Mouse (Mus musculus) stomach, embryonic 14.5 days (tissue): ENCODE data around the gene Scamp1. TPM values are rescaled to one million over a fixed set of nuclear protein-coding genes. Genes with fewer than 3 reads are reported as not detected.

Source experiments
- ATAC-seq: fragments of 200-750 bp; cut with Nextera tagmentation; 2 replicates; pipeline ENCODE4 v1.8.0; 2017; ENCODE audit warnings: low read depth, moderate TSS enrichment; ENCODE audit not compliant: insufficient number of reproducible peaks, insufficient read depth, low FRiP score
- H3K27ac ChIP-seq: fragments of 300-500 bp; sonication (generic); 2 replicates; pipeline ENCODE4 v1.5.1; 2014; ENCODE audit warnings: mild to moderate bottlenecking, low read length, moderate library complexity, mixed read lengths
- H3K27me3 ChIP-seq: fragments of 300-500 bp; sonication (generic); 2 replicates; pipeline ENCODE4 v1.6.1; 2014; ENCODE audit warnings: low read length, control low read depth, mixed read lengths; ENCODE audit not compliant: control insufficient read depth, insufficient read depth
- H3K36me3 ChIP-seq: fragments of 300-500 bp; sonication (generic); 2 replicates; pipeline ENCODE4 v1.6.1; 2014; ENCODE audit warnings: mild to moderate bottlenecking, control low read depth, low read length, moderate library complexity, mixed read lengths; ENCODE audit not compliant: control insufficient read depth, insufficient read depth
- H3K4me1 ChIP-seq: fragments of 300-500 bp; sonication (generic); 2 replicates; pipeline ENCODE4 v1.6.1; 2014; ENCODE audit warnings: low read length, control low read depth, mixed read lengths; ENCODE audit not compliant: control insufficient read depth, insufficient read depth
- H3K4me2 ChIP-seq: fragments of 300-500 bp; sonication (generic); replicated peaks from 2 replicates; pipeline ENCODE4 v1.6.1; 2014; ENCODE audit warnings: low read depth, low read length, control low read depth
- H3K4me3 ChIP-seq: fragments of 300-500 bp; sonication (generic); 2 replicates; pipeline ENCODE4 v1.5.1; 2014; ENCODE audit warnings: low read depth, low read length, control low read depth
- H3K9ac ChIP-seq: fragments of 300-500 bp; sonication (generic); replicated peaks from 2 replicates; pipeline ENCODE4 v1.6.1; 2014; ENCODE audit warnings: low read depth, mild to moderate bottlenecking, control low read depth, low read length, moderate library complexity, mixed read lengths
- H3K9me3 ChIP-seq: fragments of 300-500 bp; sonication (generic); 2 replicates; pipeline ENCODE4 v1.6.1; 2016; ENCODE audit warnings: low read depth, low read length, control low read depth; ENCODE audit not compliant: control insufficient read depth
- WGBS: fragments of 180-500 bp; shearing (Covaris S2); extraction: QIAGEN DNeasy Blood & Tissue Kit; methylation state at CpG from one replicate; pipeline ENCODE4 v1.1.7; 2014; 5-methylcytosine and 5-hydroxymethylcytosine counted together
- polyA plus RNA-seq: library from polyadenylated mRNA; unstranded; fragments of >200 nt; fragmentation: Nextera tagmentation; extraction: Ambion mirVana; gene quantifications from 2 replicates; pipeline ENCODE4 v1.2.1, GENCODE M21; 2014

Gene Scamp1
- polyA plus RNA-seq, 1 experiment from 2014 or later = 36.5 TPM

GRCm38 (mm10) chr13:94308279-94308678, 22.6 kb upstream of the Scamp1 start:
- whole genome bisulfite sequencing = 55% methylated on average over 2 of the region's 2 CpGs
- no peak overlapping the region for H3K4me2 ChIP-seq

GRCm38 (mm10) chr13:94307531-94307930, 21.9 kb upstream of the Scamp1 start:
- H3K4me3 ChIP-seq = no peak overlapping the region
- 0 out of 2 replicates have a peak overlapping the region, but pooled peaks have one; percentile 13 for H3K4me2 ChIP-seq
- H3K27me3 ChIP-seq = no peaks in the 10 kb centered on the region
- no peak overlapping the region for H3K9ac ChIP-seq
- no peak overlapping the region for H3K27ac ChIP-seq
- H3K9me3 ChIP-seq = no peaks in the 10 kb centered on the region
- WGBS = 85% methylated on average over 7 of the region's 7 CpGs
- no peak for ATAC-seq
- H3K4me1 ChIP-seq = 0 out of 2 replicates have a peak, but pooled peaks cover 6% of the 10 kb centered on the region
- H3K36me3 ChIP-seq = no peaks in the 10 kb centered on the region

More at GRCm38 (mm10) chr13:94308279-94308678, 22.6 kb upstream of the Scamp1 start:
- Histone ChIP-seq H3K9me3 (no peaks in the 10 kb centered on the region), H3K27ac (no peak overlapping the region), H3K9ac (no peak overlapping the region), H3K36me3 (no peaks in the 10 kb centered on the region), H3K27me3 (no peaks in the 10 kb centered on the region), H3K4me3 (no peak overlapping the region), H3K4me1 (0 out of 2 replicates have a peak, but pooled peaks cover 6% of the 10 kb centered on the region)
- ATAC-seq = no peak

GRCm38 (mm10) chr13:94306968-94307289, 21.3 kb upstream of the Scamp1 start:
- peak overlapping the region; percentile 16 for H3K4me3 ChIP-seq

GRCm38 (mm10) chr13:94306277-94306967, 20.8 kb upstream of the Scamp1 start:
- H3K36me3 ChIP-seq = no peaks in the 10 kb centered on the region
- WGBS = 35% methylated on average over 18 of the region's 18 CpGs
- H3K27ac ChIP-seq = no peak overlapping the region
- peak overlapping the region; percentile 49 for H3K4me2 ChIP-seq
- 0 out of 2 replicates have a peak, but pooled peaks cover 6% of the 10 kb centered on the region for H3K4me1 ChIP-seq
- H3K9me3 ChIP-seq = no peaks in the 10 kb centered on the region
- no peak overlapping the region for H3K9ac ChIP-seq
- no peaks in the 10 kb centered on the region for H3K27me3 ChIP-seq
- peak overlapping the region; percentile 16 for H3K4me3 ChIP-seq
- ATAC-seq = peak; percentile 92; the same call in 1 of the 2 replicates

More at GRCm38 (mm10) chr13:94306968-94307289, 21.3 kb upstream of the Scamp1 start:
- no peak overlapping the region for H3K9ac ChIP-seq
- no peaks in the 10 kb centered on the region for H3K27me3 ChIP-seq
- H3K4me2 ChIP-seq = peak overlapping the region; percentile 49
- no peaks in the 10 kb centered on the region for H3K36me3 ChIP-seq
- no peak overlapping the region for H3K27ac ChIP-seq
- peak; percentile 26; the same call in 1 of the 2 replicates for ATAC-seq
- 0 out of 2 replicates have a peak, but pooled peaks cover 6% of the 10 kb centered on the region for H3K4me1 ChIP-seq
- no peaks in the 10 kb centered on the region for H3K9me3 ChIP-seq
- 23% methylated on average over 5 of the region's 5 CpGs for WGBS

- H3K4me3 ChIP-seq = no peak overlapping the region
- H3K9me3 ChIP-seq = no peaks in the 10 kb centered on the region
- H3K9ac ChIP-seq = no peak overlapping the region
- no peak overlapping the region for H3K4me2 ChIP-seq
- WGBS = 70% methylated on average over 7 of the region's 7 CpGs
- H3K27me3 ChIP-seq = no peaks in the 10 kb centered on the region
- ATAC-seq = no peak
- H3K36me3 ChIP-seq = no peaks in the 10 kb centered on the region
- no peaks in the 10 kb centered on the region for H3K4me1 ChIP-seq
- H3K27ac ChIP-seq = no peak overlapping the region
Measured at GRCm38 (mm10) chr13:94300946-94301538, 15.4 kb upstream of the Scamp1 start.

- no peak overlapping the region for H3K27ac ChIP-seq
- H3K36me3 ChIP-seq = no peaks in the 10 kb centered on the region
- no peaks in the 10 kb centered on the region for H3K4me1 ChIP-seq
- WGBS = 84% methylated on average over 4 of the region's 4 CpGs
- no peak overlapping the region for H3K4me3 ChIP-seq
- H3K4me2 ChIP-seq = no peak overlapping the region
- H3K9me3 ChIP-seq = no peaks in the 10 kb centered on the region
- no peaks in the 10 kb centered on the region for H3K27me3 ChIP-seq
- H3K9ac ChIP-seq = no peak overlapping the region
- ATAC-seq = no peak
Measured at GRCm38 (mm10) chr13:94300232-94300631, 14.6 kb upstream of the Scamp1 start.

GRCm38 (mm10) chr13:94298401-94298800, 12.7 kb upstream of the Scamp1 start:
- WGBS = 75% methylated on average over 4 of the region's 4 CpGs
- ATAC-seq = no peak

GRCm38 (mm10) chr13:94296371-94296770, 10.7 kb upstream of the Scamp1 start:
- no peak overlapping the region for H3K9ac ChIP-seq
- WGBS = 81% methylated on average over 11 of the region's 11 CpGs

More at GRCm38 (mm10) chr13:94298401-94298800, 12.7 kb upstream of the Scamp1 start:
- Histone ChIP-seq H3K4me2 (no peak overlapping the region), H3K27ac (no peak overlapping the region), H3K4me1 (no peaks in the 10 kb centered on the region), H3K36me3 (no peaks in the 10 kb centered on the region), H3K9me3 (no peaks in the 10 kb centered on the region), H3K9ac (no peak overlapping the region), H3K27me3 (no peaks in the 10 kb centered on the region), H3K4me3 (no peak overlapping the region)

More at GRCm38 (mm10) chr13:94296371-94296770, 10.7 kb upstream of the Scamp1 start:
- Histone ChIP-seq H3K4me3 (no peak overlapping the region), H3K4me2 (no peak overlapping the region), H3K27me3 (no peaks in the 10 kb centered on the region), H3K9me3 (no peaks in the 10 kb centered on the region), H3K4me1 (no peaks in the 10 kb centered on the region), H3K36me3 (no peaks in the 10 kb centered on the region), H3K27ac (no peak overlapping the region)
- no peak for ATAC-seq
